Mouse (Mus musculus) midbrain, postnatal 0 days (tissue): ENCODE results near the gene Wnt16. TPM values are rescaled to one million over a fixed set of nuclear protein-coding genes. Genes with fewer than 3 reads are reported as not detected.
A peak's percentile ranks its signal among the peaks of the same experiment; 100 is the strongest.

Experiments
- ATAC-seq: fragments of 200-750 bp; cut with Nextera tagmentation; 2 replicates; pipeline ENCODE4 v1.8.0; 2017; ENCODE audit warnings: moderate number of reproducible peaks, mild to moderate bottlenecking, moderate TSS enrichment, moderate library complexity; ENCODE audit not compliant: low FRiP score
- DNase-seq: peaks from one replicate; pipeline ENCODE4 v3.0.0-alpha.2; 2015; ENCODE audit warnings: low spot score
- H3K27ac ChIP-seq: fragments of 300-500 bp; sonication (generic); 2 replicates; pipeline ENCODE4 v1.5.1; 2014; ENCODE audit warnings: low read depth, mild to moderate bottlenecking, low read length, mixed read lengths
- H3K27me3 ChIP-seq: fragments of 300-500 bp; sonication (generic); 2 replicates; pipeline ENCODE4 v1.6.1; 2014; ENCODE audit warnings: low read length, control low read depth, mixed read lengths; ENCODE audit not compliant: insufficient read depth
- H3K36me3 ChIP-seq: fragments of 300-500 bp; sonication (generic); 2 replicates; pipeline ENCODE4 v1.6.1; 2014; ENCODE audit warnings: low read length, control low read depth, mixed read lengths; ENCODE audit not compliant: insufficient read depth
- H3K4me1 ChIP-seq: fragments of 300-500 bp; sonication (generic); 2 replicates; pipeline ENCODE4 v1.6.1; 2014; ENCODE audit warnings: mild to moderate bottlenecking, control low read depth, antibody characterized with exemption, low read length, mixed read lengths; ENCODE audit not compliant: insufficient read depth
- H3K4me2 ChIP-seq: fragments of 300-500 bp; sonication (generic); 2 replicates; pipeline ENCODE4 v1.6.1; 2014; ENCODE audit warnings: low read depth, mild to moderate bottlenecking, low read length, mixed read lengths; ENCODE audit not compliant: poor library complexity, severe bottlenecking
- H3K4me3 ChIP-seq: fragments of 300-500 bp; sonication (generic); 2 replicates; pipeline ENCODE4 v1.5.1; 2014; ENCODE audit warnings: low read depth, mild to moderate bottlenecking, low read length, moderate library complexity
- H3K9ac ChIP-seq: fragments of 300-500 bp; sonication (generic); replicated peaks from 2 replicates; pipeline ENCODE4 v1.6.1; 2014; ENCODE audit warnings: mild to moderate bottlenecking, low read length, moderate library complexity, mixed read lengths; ENCODE audit not compliant: poor library complexity, severe bottlenecking
- H3K9me3 ChIP-seq: fragments of 300-500 bp; sonication (generic); 2 replicates; pipeline ENCODE4 v1.6.1; 2016; ENCODE audit warnings: low read length, control low read depth
- CTCF ChIP-seq: IDR thresholded peaks from 2 replicates; pipeline ENCODE4 v1.5.1; 2016; ENCODE audit warnings: antibody characterized with exemption, mild to moderate bottlenecking
- WGBS: fragments of 180-500 bp; shearing (Covaris S2); extraction: QIAGEN DNeasy Blood & Tissue Kit; methylation state at CpG from one replicate; pipeline ENCODE4 v1.1.7; 2014; 5-methylcytosine and 5-hydroxymethylcytosine counted together
- polyA plus RNA-seq: library from polyadenylated mRNA; unstranded; fragments of >200 nt; fragmentation: Nextera tagmentation; extraction: Ambion mirVana; gene quantifications from 2 replicates; pipeline ENCODE4 v1.2.1, GENCODE M21; 2015
- total RNA-seq: library from RNA; depleted of rRNA; stranded (reverse); fragments of >200 nt; gene quantifications from 2 replicates; pipeline ENCODE4 v1.2.3, GENCODE M21; 2014

Wnt16 gene
- total and polyA plus RNA-seq, 2 experiments from 2014 or later, result 0.75 to 2.0 TPM

GRCm38 (mm10) chr6:22280217-22280861, 7.7 kb upstream of the Wnt16 start:
- Histone ChIP-seq H3K36me3 (no peaks in the 10 kb centered on the region), H3K4me3 (no peak overlapping the region), H3K9ac (no peak overlapping the region), H3K4me2 (no peak overlapping the region), H3K4me1 (no peaks in the 10 kb centered on the region), H3K27me3 (no peaks in the 10 kb centered on the region), H3K9me3 (no peaks in the 10 kb centered on the region), H3K27ac (no peak overlapping the region)
- WGBS, result 58% methylated on average over 14 of the region's 14 CpGs
- no peak for ATAC-seq
- DNase-seq, result peak; percentile 35
- no peak for TF ChIP-seq CTCF

GRCm38 (mm10) chr6:22282405-22282804, 5.6 kb upstream of the Wnt16 start:
- Histone ChIP-seq H3K4me1 (no peaks in the 10 kb centered on the region), H3K27me3 (peaks cover 5% of the 10 kb centered on the region; the same call in 1 of the 2 replicates), H3K4me3 (no peak overlapping the region), H3K27ac (no peak overlapping the region), H3K36me3 (no peaks in the 10 kb centered on the region), H3K4me2 (no peak overlapping the region), H3K9me3 (no peaks in the 10 kb centered on the region), H3K9ac (no peak overlapping the region)
- DNase-seq (no peak), ATAC-seq (no peak)
- no peak for TF ChIP-seq CTCF
- WGBS, result 93% methylated on average over 4 of the region's 4 CpGs

- peak overlapping the region; percentile 88 for H3K4me2 ChIP-seq
- H3K4me3 ChIP-seq, result peak overlapping the region; percentile 41
- 0 out of 2 replicates have a peak overlapping the region, but pooled peaks have one; percentile 24 for H3K9ac ChIP-seq
- H3K36me3 ChIP-seq, result no peaks in the 10 kb centered on the region
- peaks cover 6% of the 10 kb centered on the region; the same call in 1 of the 2 replicates for H3K4me1 ChIP-seq
- DNase-seq, result peak; percentile 48
- peak; percentile 77 for ATAC-seq
- 1% methylated on average over 38 of the region's 38 CpGs for WGBS
- H3K27me3 ChIP-seq, result peaks cover 37% of the 10 kb centered on the region
- H3K9me3 ChIP-seq, result no peaks in the 10 kb centered on the region
- H3K27ac ChIP-seq, result no peak overlapping the region
- peak; percentile 67 for TF ChIP-seq CTCF
Measured at GRCm38 (mm10) chr6:22288737-22289460, 872 bp downstream of the Wnt16 start.

GRCm38 (mm10) chr6:22289461-22290021, 1.5 kb downstream of the Wnt16 start:
- no peak for TF ChIP-seq CTCF
- Histone ChIP-seq H3K4me3 (peak overlapping the region; percentile 41), H3K4me1 (peaks cover 6% of the 10 kb centered on the region; the same call in 1 of the 2 replicates), H3K4me2 (peak overlapping the region; percentile 88), H3K27ac (no peak overlapping the region), H3K9ac (no peak overlapping the region), H3K9me3 (no peaks in the 10 kb centered on the region), H3K36me3 (no peaks in the 10 kb centered on the region), H3K27me3 (peaks cover 37% of the 10 kb centered on the region)
- ATAC-seq (no peak), DNase-seq (no peak)
- WGBS, result 2% methylated on average over 21 of the region's 21 CpGs

GRCm38 (mm10) chr6:22290790-22291189, 2.8 kb downstream of the Wnt16 start:
- ATAC-seq, result no peak
- no peak overlapping the region for H3K4me2 ChIP-seq
- peaks cover 6% of the 10 kb centered on the region; the same call in 1 of the 2 replicates for H3K4me1 ChIP-seq
- H3K27ac ChIP-seq, result no peak overlapping the region
- 80% methylated on average over 8 of the region's 8 CpGs for WGBS
- H3K9me3 ChIP-seq, result no peaks in the 10 kb centered on the region
- DNase-seq, result no peak
- no peak for TF ChIP-seq CTCF
- no peak overlapping the region for H3K4me3 ChIP-seq
- peaks cover 37% of the 10 kb centered on the region for H3K27me3 ChIP-seq
- H3K36me3 ChIP-seq, result no peaks in the 10 kb centered on the region
- no peak overlapping the region for H3K9ac ChIP-seq

- no peaks in the 10 kb centered on the region for H3K9me3 ChIP-seq
- H3K9ac ChIP-seq, result no peak overlapping the region
- H3K4me3 ChIP-seq, result no peak overlapping the region
- H3K4me2 ChIP-seq, result no peak overlapping the region
- H3K4me1 ChIP-seq, result peaks cover 6% of the 10 kb centered on the region; the same call in 1 of the 2 replicates
- ATAC-seq (no peak), DNase-seq (no peak)
- H3K36me3 ChIP-seq, result no peaks in the 10 kb centered on the region
- WGBS, result 37% methylated on average over 4 of the region's 4 CpGs
- H3K27me3 ChIP-seq, result peaks cover 35% of the 10 kb centered on the region
- no peak for TF ChIP-seq CTCF
- H3K27ac ChIP-seq, result no peak overlapping the region
Measured at GRCm38 (mm10) chr6:22292056-22292455, 4.0 kb downstream of the Wnt16 start.
